Mouse (Mus musculus) erythroblast, embryonic 14.5 days (primary cell): Measurements from ENCODE around the gene Timm50.

Experiments
- GATA1 ChIP-seq: IDR thresholded peaks from 2 replicates; pipeline ENCODE4 v1.6.1; 2012; ENCODE audit warnings: low read length, inconsistent platforms, mixed read lengths
- TAL1 ChIP-seq: IDR thresholded peaks from 3 replicates; pipeline ENCODE4 v1.6.1; 2012; ENCODE audit warnings: low read length, inconsistent platforms, mixed read lengths

GRCm38 (mm10) chr7:28306216-28306615, 5.7 kb downstream of the Timm50 start:
- TF ChIP-seq GATA1, result no peak
- no peak for TF ChIP-seq TAL1
